Mouse (Mus musculus) bone marrow macrophage, adult 2 months (primary cell): ENCODE data around the gene Ppp1r12a. TPM values are rescaled to one million over a fixed set of nuclear protein-coding genes. Genes with fewer than 3 reads are reported as not detected.

ENCODE experiments used
- H3K27ac ChIP-seq: 2 replicates; pipeline ENCODE4 v1.5.1; 2012; ENCODE audit warnings: low read depth, low read length; ENCODE audit not compliant: insufficient read depth
- H3K4me1 ChIP-seq: 2 replicates; pipeline ENCODE4 v1.6.1; 2012; ENCODE audit warnings: low read length; ENCODE audit not compliant: control insufficient read depth, insufficient read depth
- H3K4me3 ChIP-seq: 2 replicates; pipeline ENCODE4 v1.5.1; 2012; ENCODE audit warnings: mild to moderate bottlenecking, low read length, moderate library complexity; ENCODE audit not compliant: insufficient read depth
- CTCF ChIP-seq: IDR thresholded peaks from 2 replicates; pipeline ENCODE4 v1.5.1; 2012; ENCODE audit warnings: low read depth, mild to moderate bottlenecking, low read length, moderate library complexity
- POLR2A ChIP-seq: IDR thresholded peaks from 2 replicates; pipeline ENCODE4 v1.6.1; 2012; ENCODE audit warnings: mild to moderate bottlenecking, low read depth, low read length, borderline replicate concordance
- polyA plus RNA-seq: library from polyadenylated mRNA; stranded (reverse); fragments of >200 nt; gene quantifications from 2 replicates; pipeline ENCODE4 v1.2.4, GENCODE M21; 2012; ENCODE audit not compliant: missing spikeins, insufficient read depth, insufficient read length

Gene Ppp1r12a
- polyA plus RNA-seq, 1 experiment = 84.8 TPM

GRCm38 (mm10) chr10:108298841-108299545 is 137.0 kb downstream of the Ppp1r12a start:
- no peak overlapping the region for H3K27ac ChIP-seq
- no peaks in the 10 kb centered on the region for H3K4me1 ChIP-seq
- H3K4me3 ChIP-seq = no peak overlapping the region
- TF ChIP-seq POLR2A (no peak), CTCF (no peak)

- H3K4me1 ChIP-seq = no peaks in the 10 kb centered on the region
- H3K4me3 ChIP-seq = no peak overlapping the region
- H3K27ac ChIP-seq = no peak overlapping the region
- no peak for TF ChIP-seq CTCF
- no peak for TF ChIP-seq POLR2A
These were observed 137.8 kb downstream of the Ppp1r12a start for GRCm38 (mm10) chr10:108299828-108300227.

GRCm38 (mm10) chr10:108300843-108301242 is 138.8 kb downstream of the Ppp1r12a start:
- peak overlapping the region; percentile 50 for H3K4me3 ChIP-seq
- TF ChIP-seq CTCF (peak; percentile 89), POLR2A (no peak)

GRCm38 (mm10) chr10:108307772-108308171 is 145.8 kb downstream of the Ppp1r12a start:
- no peak for TF ChIP-seq CTCF
- no peak for TF ChIP-seq POLR2A
- H3K4me1 ChIP-seq = no peaks in the 10 kb centered on the region
- H3K4me3 ChIP-seq = no peak overlapping the region
- no peak overlapping the region for H3K27ac ChIP-seq

More at GRCm38 (mm10) chr10:108300843-108301242, 138.8 kb downstream of the Ppp1r12a start:
- Histone ChIP-seq H3K4me1 (no peaks in the 10 kb centered on the region), H3K27ac (no peak overlapping the region)

GRCm38 (mm10) chr10:108310195-108310594 is 148.2 kb downstream of the Ppp1r12a start:
- H3K27ac ChIP-seq = no peak overlapping the region
- TF ChIP-seq POLR2A = no peak
- no peak for TF ChIP-seq CTCF
- no peak overlapping the region for H3K4me3 ChIP-seq
- no peaks in the 10 kb centered on the region for H3K4me1 ChIP-seq

- TF ChIP-seq POLR2A (no peak), CTCF (no peak)
- H3K4me3 ChIP-seq = no peak overlapping the region
- no peaks in the 10 kb centered on the region for H3K4me1 ChIP-seq
These were observed 149.4 kb downstream of the Ppp1r12a start for GRCm38 (mm10) chr10:108311396-108311795.

GRCm38 (mm10) chr10:108313845-108314244 is 151.9 kb downstream of the Ppp1r12a start:
- no peak overlapping the region for H3K27ac ChIP-seq
- no peak for TF ChIP-seq CTCF
- TF ChIP-seq POLR2A = no peak

More at GRCm38 (mm10) chr10:108311396-108311795, 149.4 kb downstream of the Ppp1r12a start:
- H3K27ac ChIP-seq = no peak overlapping the region

GRCm38 (mm10) chr10:108314396-108314795 is 152.4 kb downstream of the Ppp1r12a start:
- Histone ChIP-seq H3K4me3 (no peak overlapping the region), H3K4me1 (no peaks in the 10 kb centered on the region), H3K27ac (no peak overlapping the region)
- TF ChIP-seq POLR2A (no peak), CTCF (no peak)

More at GRCm38 (mm10) chr10:108313845-108314244, 151.9 kb downstream of the Ppp1r12a start:
- Histone ChIP-seq H3K4me1 (no peaks in the 10 kb centered on the region), H3K4me3 (no peak overlapping the region)

- Histone ChIP-seq H3K4me3 (no peak overlapping the region), H3K27ac (no peak overlapping the region), H3K4me1 (no peaks in the 10 kb centered on the region)
- TF ChIP-seq POLR2A = no peak
- TF ChIP-seq CTCF = no peak
These were observed 153.2 kb downstream of the Ppp1r12a start for GRCm38 (mm10) chr10:108315236-108315635.

GRCm38 (mm10) chr10:108328356-108328755 is 166.4 kb downstream of the Ppp1r12a start:
- Histone ChIP-seq H3K4me3 (no peak overlapping the region), H3K27ac (no peak overlapping the region), H3K4me1 (no peaks in the 10 kb centered on the region)
- TF ChIP-seq CTCF = no peak

- no peaks in the 10 kb centered on the region for H3K4me1 ChIP-seq
- H3K27ac ChIP-seq = no peak overlapping the region
- H3K4me3 ChIP-seq = no peak overlapping the region
- TF ChIP-seq POLR2A (no peak), CTCF (no peak)
These were observed 167.0 kb downstream of the Ppp1r12a start for GRCm38 (mm10) chr10:108328983-108329382.
